Mouse (Mus musculus) small intestine, adult 2 months (tissue): ENCODE results near the gene Suds3. TPM values are rescaled to one million over a fixed set of nuclear protein-coding genes. Genes with fewer than 3 reads are reported as not detected.

Source experiments
- H3K27ac ChIP-seq: fragments of 200-500 bp; 2 replicates; pipeline ENCODE4 v1.5.1; 2012; ENCODE audit warnings: low read depth, low read length, control low read depth, inconsistent platforms; ENCODE audit not compliant: insufficient read depth
- H3K27me3 ChIP-seq: fragments of 200-500 bp; 2 replicates; pipeline ENCODE4 v1.6.1; 2012; ENCODE audit warnings: mild to moderate bottlenecking, moderate library complexity, low read length, inconsistent platforms; ENCODE audit not compliant: control insufficient read depth, insufficient read depth
- H3K36me3 ChIP-seq: fragments of 200-500 bp; 2 replicates; pipeline ENCODE4 v1.6.1; 2012; ENCODE audit warnings: mild to moderate bottlenecking, low read length, control low read depth, inconsistent platforms; ENCODE audit not compliant: control insufficient read depth, insufficient read depth
- H3K4me1 ChIP-seq: fragments of 200-500 bp; 2 replicates; pipeline ENCODE4 v1.6.1; 2012; ENCODE audit warnings: low read length, inconsistent platforms, mixed read lengths; ENCODE audit not compliant: control insufficient read depth, insufficient read depth, insufficient read length
- H3K4me3 ChIP-seq: fragments of 200-500 bp; 2 replicates; pipeline ENCODE4 v1.5.1; 2012; ENCODE audit warnings: low read depth, mild to moderate bottlenecking, control low read depth, inconsistent platforms, low read length, moderate library complexity
- CTCF ChIP-seq: fragments of 200-500 bp; IDR thresholded peaks from 2 replicates; pipeline ENCODE4 v1.5.1; 2012; ENCODE audit warnings: low read depth, mild to moderate bottlenecking, control low read depth, inconsistent platforms, low read length, moderate library complexity, mixed read lengths; ENCODE audit not compliant: insufficient replicate concordance, insufficient read length; ENCODE audit errors: extremely low read depth
- POLR2A ChIP-seq: fragments of 200-500 bp; IDR thresholded peaks from 2 replicates; pipeline ENCODE4 v1.6.1; 2012; ENCODE audit warnings: low read depth, mild to moderate bottlenecking, control low read depth, inconsistent platforms, low read length, moderate library complexity
- WGBS: fragments of 180-500 bp; shearing (Covaris S2); methylation state at CpG from one replicate; pipeline ENCODE4 v1.1.7; 2018; 5-methylcytosine and 5-hydroxymethylcytosine counted together
- polyA plus RNA-seq: library from polyadenylated mRNA; depleted of rRNA; stranded (reverse); fragments of >200 nt; gene quantifications from 2 replicates; pipeline ENCODE4 v1.2.3, GENCODE M21; 2012

Gene Suds3
- polyA plus RNA-seq, 1 experiment, result 114 TPM

GRCm38 (mm10) chr5:117158335-117159018 is 42.6 kb upstream of the Suds3 start:
- Histone ChIP-seq H3K36me3 (peaks cover 14% of the 10 kb centered on the region), H3K27ac (peak overlapping the region; percentile 91), H3K4me1 (peaks cover 27% of the 10 kb centered on the region), H3K4me3 (peak overlapping the region; percentile 12; the same call in 1 of the 2 replicates), H3K27me3 (no peaks in the 10 kb centered on the region)
- WGBS, result 38% methylated on average over 7 of the region's 7 CpGs
- TF ChIP-seq CTCF (no peak), POLR2A (0 out of 2 replicates have a peak, but pooled peaks have one; percentile 37)

GRCm38 (mm10) chr5:117153527-117154091 is 37.7 kb upstream of the Suds3 start:
- WGBS, result 74% methylated on average over 15 of the region's 15 CpGs
- Histone ChIP-seq H3K36me3 (peaks cover 30% of the 10 kb centered on the region), H3K27ac (no peak overlapping the region), H3K4me1 (peaks cover 8% of the 10 kb centered on the region; the same call in 1 of the 2 replicates), H3K4me3 (no peak overlapping the region), H3K27me3 (no peaks in the 10 kb centered on the region)
- TF ChIP-seq CTCF (no peak), POLR2A (no peak)

- H3K36me3 ChIP-seq, result peaks cover 34% of the 10 kb centered on the region
- TF ChIP-seq POLR2A, result no peak
- TF ChIP-seq CTCF, result peak; percentile 28; the same call in 1 of the 2 replicates
- no peak overlapping the region for H3K27ac ChIP-seq
- H3K4me1 ChIP-seq, result peaks cover 7% of the 10 kb centered on the region; the same call in 1 of the 2 replicates
- no peaks in the 10 kb centered on the region for H3K27me3 ChIP-seq
- H3K4me3 ChIP-seq, result no peak overlapping the region
Observed at GRCm38 (mm10) chr5:117152944-117153343, 37.0 kb upstream of the Suds3 start.

- no peaks in the 10 kb centered on the region for H3K27me3 ChIP-seq
- no peak overlapping the region for H3K27ac ChIP-seq
- 73% methylated on average over 5 of the region's 5 CpGs for WGBS
- H3K4me3 ChIP-seq, result no peak overlapping the region
- H3K36me3 ChIP-seq, result peaks cover 35% of the 10 kb centered on the region
- peaks cover 4% of the 10 kb centered on the region; the same call in 1 of the 2 replicates for H3K4me1 ChIP-seq
- TF ChIP-seq CTCF (no peak), POLR2A (no peak)
Observed at GRCm38 (mm10) chr5:117150068-117150467, 34.2 kb upstream of the Suds3 start.

- Histone ChIP-seq H3K4me3 (no peak overlapping the region), H3K4me1 (peaks cover 4% of the 10 kb centered on the region; the same call in 1 of the 2 replicates), H3K27ac (no peak overlapping the region), H3K36me3 (peaks cover 34% of the 10 kb centered on the region), H3K27me3 (no peaks in the 10 kb centered on the region)
- 57% methylated on average over 16 of the region's 16 CpGs for whole genome bisulfite sequencing
- TF ChIP-seq POLR2A (no peak), CTCF (no peak)
Observed at GRCm38 (mm10) chr5:117149054-117149942, 33.4 kb upstream of the Suds3 start.

- H3K4me3 ChIP-seq, result no peak overlapping the region
- peaks cover 4% of the 10 kb centered on the region; the same call in 1 of the 2 replicates for H3K4me1 ChIP-seq
- H3K36me3 ChIP-seq, result peaks cover 23% of the 10 kb centered on the region
- H3K27ac ChIP-seq, result no peak overlapping the region
- 92% methylated on average over 16 of the region's 16 CpGs for WGBS
- TF ChIP-seq CTCF (peak; percentile 26; the same call in 1 of the 2 replicates), POLR2A (no peak)
- no peaks in the 10 kb centered on the region for H3K27me3 ChIP-seq
Observed at GRCm38 (mm10) chr5:117147187-117148095, 31.5 kb upstream of the Suds3 start.
